Mouse (Mus musculus) megakaryocyte, embryonic 14.5 days (primary cell): ENCODE measurements at regions not wholly inside any gene's neighbourhood (a gene's known extent, or its start where the extent isn't known, plus 50 kb on each side); places are given as distances from the start of the nearest gene placed in this dataset.

Experiments used
- H3K27me3 ChIP-seq: replicated peaks from 2 replicates; pipeline ENCODE3; 2012; ENCODE audit warnings: inconsistent platforms
- H3K36me3 ChIP-seq: replicated peaks from 2 replicates; pipeline ENCODE3; 2012; ENCODE audit warnings: low read length, inconsistent platforms, mixed read lengths
- H3K4me1 ChIP-seq: 2 replicates; pipeline ENCODE4 v1.6.1; 2012; ENCODE audit warnings: inconsistent platforms
- H3K4me3 ChIP-seq: replicated peaks from 2 replicates; pipeline ENCODE3; 2012; ENCODE audit warnings: moderate library complexity, mild to moderate bottlenecking, inconsistent platforms
- H3K9me3 ChIP-seq: 2 replicates; pipeline ENCODE4 v1.6.1; 2012; ENCODE audit warnings: inconsistent platforms
- FLI1 ChIP-seq: IDR thresholded peaks from 2 replicates; pipeline ENCODE4 v1.6.1; 2012; ENCODE audit warnings: low read length, inconsistent platforms, mixed read lengths
- GATA1 ChIP-seq: IDR thresholded peaks from 3 replicates; pipeline ENCODE4 v1.6.1; 2012; ENCODE audit warnings: mixed read lengths, low read length, inconsistent platforms, borderline replicate concordance

GRCm38 (mm10) chr4:152881433-152881930 is 403.8 kb upstream of the Kcnab2 start:
- Histone ChIP-seq H3K4me1 (peaks cover 5% of the 10 kb centered on the region; the same call in 1 of the 2 replicates), H3K9me3 (peaks cover 98% of the 10 kb centered on the region), H3K36me3 (no peaks in the 10 kb centered on the region), H3K27me3 (no peaks in the 10 kb centered on the region), H3K4me3 (no peak overlapping the region)
- TF ChIP-seq GATA1, result no peak
- no peak for TF ChIP-seq FLI1

- Histone ChIP-seq H3K4me1 (peaks cover 5% of the 10 kb centered on the region; the same call in 1 of the 2 replicates), H3K4me3 (peak overlapping the region; percentile 85), H3K27me3 (no peaks in the 10 kb centered on the region), H3K36me3 (no peaks in the 10 kb centered on the region), H3K9me3 (peaks cover 98% of the 10 kb centered on the region)
- TF ChIP-seq GATA1 (peak; percentile 63; the same call in 1 of the 3 replicates), FLI1 (no peak)
Measured at GRCm38 (mm10) chr4:152880368-152880767, 402.7 kb upstream of the Kcnab2 start.

GRCm38 (mm10) chr4:152878941-152879340 is 401.3 kb upstream of the Kcnab2 start:
- Histone ChIP-seq H3K36me3 (no peaks in the 10 kb centered on the region), H3K9me3 (peaks cover 98% of the 10 kb centered on the region), H3K4me3 (no peak overlapping the region), H3K4me1 (peaks cover 5% of the 10 kb centered on the region; the same call in 1 of the 2 replicates), H3K27me3 (no peaks in the 10 kb centered on the region)
- TF ChIP-seq GATA1 (no peak), FLI1 (no peak)

GRCm38 (mm10) chr4:152878401-152878800 is 400.7 kb upstream of the Kcnab2 start:
- TF ChIP-seq GATA1, result no peak
- no peak for TF ChIP-seq FLI1
- Histone ChIP-seq H3K36me3 (no peaks in the 10 kb centered on the region), H3K9me3 (peaks cover 92% of the 10 kb centered on the region), H3K4me3 (peak overlapping the region; percentile 43), H3K27me3 (no peaks in the 10 kb centered on the region), H3K4me1 (peaks cover 5% of the 10 kb centered on the region; the same call in 1 of the 2 replicates)

- H3K36me3 ChIP-seq, result no peaks in the 10 kb centered on the region
- peaks cover 89% of the 10 kb centered on the region for H3K9me3 ChIP-seq
- TF ChIP-seq GATA1 (no peak), FLI1 (no peak)
- H3K27me3 ChIP-seq, result no peaks in the 10 kb centered on the region
- H3K4me3 ChIP-seq, result no peak overlapping the region
- H3K4me1 ChIP-seq, result no peaks in the 10 kb centered on the region
Measured at GRCm38 (mm10) chr4:152870046-152870445, 392.4 kb upstream of the Kcnab2 start.

- peak overlapping the region; percentile 5 for H3K4me3 ChIP-seq
- peaks cover 97% of the 10 kb centered on the region for H3K9me3 ChIP-seq
- TF ChIP-seq GATA1, result no peak
- TF ChIP-seq FLI1, result no peak
Measured at GRCm38 (mm10) chr4:152865894-152866293, 388.2 kb upstream of the Kcnab2 start.

DNA sequence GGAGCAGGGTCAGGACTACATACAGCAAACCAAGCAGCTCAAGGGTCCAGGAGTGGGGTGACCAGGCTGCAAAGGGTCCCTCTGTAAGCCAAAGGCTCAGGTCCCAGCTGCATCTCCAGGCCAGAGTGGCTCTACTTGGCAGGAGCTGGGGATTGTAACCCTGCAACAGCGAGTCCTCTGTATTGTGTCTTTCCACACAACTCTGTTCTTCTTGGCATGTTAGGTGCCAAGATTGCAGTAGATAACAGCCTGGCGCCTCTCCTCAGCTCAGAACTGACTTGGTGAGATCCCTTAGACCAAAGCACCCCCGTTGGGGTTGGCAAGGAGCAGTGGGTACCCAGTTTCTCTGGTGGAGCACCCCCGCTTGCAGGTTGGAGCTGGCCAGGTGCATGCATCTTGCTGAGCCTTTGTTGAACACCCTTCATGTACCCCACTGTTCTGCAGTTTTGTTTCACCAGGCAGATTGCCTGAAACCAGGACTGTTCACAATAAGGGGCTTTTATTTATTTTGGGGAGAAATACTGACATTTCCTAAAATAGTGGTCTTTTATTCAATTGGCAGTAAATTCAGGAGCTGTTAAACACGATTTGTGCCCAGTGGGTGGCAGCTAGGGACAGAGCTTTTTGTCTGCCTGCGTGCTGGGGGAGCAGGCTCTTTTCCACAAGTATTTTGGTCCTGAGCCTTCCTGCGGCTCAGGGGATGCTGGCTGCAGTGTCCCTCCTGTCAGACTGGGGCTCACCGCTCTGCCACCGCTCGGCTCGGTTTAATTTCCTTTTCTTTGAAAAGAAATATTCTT is 385.3 kb upstream of the Kcnab2 start:
- H3K4me1 ChIP-seq, result no peaks in the 10 kb centered on the region
- H3K9me3 ChIP-seq, result peaks cover 97% of the 10 kb centered on the region
- peak overlapping the region; percentile 3 for H3K4me3 ChIP-seq
- H3K27me3 ChIP-seq, result no peaks in the 10 kb centered on the region
- TF ChIP-seq FLI1 (no peak), GATA1 (no peak)
- no peaks in the 10 kb centered on the region for H3K36me3 ChIP-seq

More at GRCm38 (mm10) chr4:152865894-152866293, 388.2 kb upstream of the Kcnab2 start:
- Histone ChIP-seq H3K27me3 (no peaks in the 10 kb centered on the region), H3K36me3 (no peaks in the 10 kb centered on the region), H3K4me1 (no peaks in the 10 kb centered on the region)

DNA sequence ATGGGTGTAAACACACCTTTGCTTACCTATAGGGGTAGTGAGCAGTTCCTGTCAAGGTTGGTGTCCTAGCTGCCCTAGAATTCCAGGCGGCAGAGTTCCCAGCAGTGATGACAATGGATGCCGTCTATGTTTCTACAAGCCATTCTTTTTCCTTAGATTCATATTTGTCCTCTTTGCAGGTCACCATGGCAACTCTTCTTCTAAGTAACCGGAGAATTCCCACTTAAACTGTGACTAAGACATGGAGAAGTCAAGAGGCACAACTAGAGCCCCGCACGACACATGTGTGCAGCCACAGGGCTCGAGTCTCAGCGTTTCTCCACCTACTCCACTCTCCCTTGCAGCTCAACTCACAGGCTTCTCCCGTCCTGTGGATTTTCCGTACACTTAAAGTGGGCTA is 381.5 kb upstream of the Kcnab2 start:
- Histone ChIP-seq H3K9me3 (peaks cover 91% of the 10 kb centered on the region), H3K27me3 (no peaks in the 10 kb centered on the region), H3K36me3 (no peaks in the 10 kb centered on the region), H3K4me3 (no peak overlapping the region), H3K4me1 (no peaks in the 10 kb centered on the region)
- no peak for TF ChIP-seq FLI1

- peaks cover 77% of the 10 kb centered on the region for H3K9me3 ChIP-seq
- no peaks in the 10 kb centered on the region for H3K36me3 ChIP-seq
- H3K4me1 ChIP-seq, result no peaks in the 10 kb centered on the region
- H3K27me3 ChIP-seq, result no peaks in the 10 kb centered on the region
- H3K4me3 ChIP-seq, result no peak overlapping the region
- TF ChIP-seq FLI1 (no peak), GATA1 (no peak)
Measured at GRCm38 (mm10) chr4:152850147-152850546, 372.5 kb upstream of the Kcnab2 start.

DNA sequence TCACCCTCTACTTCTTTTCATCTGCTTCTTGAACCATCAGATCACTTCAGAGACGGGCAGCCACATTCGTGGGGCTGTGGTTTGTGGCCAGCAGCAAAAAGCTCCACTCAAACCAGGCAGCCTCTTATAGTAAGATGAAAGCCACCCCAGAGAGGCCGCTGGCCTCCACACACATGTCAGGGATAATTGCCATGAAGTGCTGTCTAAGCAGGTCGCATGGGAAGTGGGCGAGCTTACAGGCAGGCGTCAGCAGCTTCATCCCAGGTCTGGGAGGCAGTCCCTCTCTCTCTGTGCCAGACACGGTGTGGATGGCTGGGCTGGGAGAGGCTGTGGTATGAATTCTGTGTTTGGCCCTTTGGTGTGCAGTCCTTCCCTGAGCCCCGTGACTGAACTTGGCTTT is 358.4 kb upstream of the Kcnab2 start:
- Histone ChIP-seq H3K36me3 (no peaks in the 10 kb centered on the region), H3K4me3 (no peak overlapping the region), H3K27me3 (no peaks in the 10 kb centered on the region), H3K4me1 (no peaks in the 10 kb centered on the region), H3K9me3 (peaks cover 96% of the 10 kb centered on the region)
- TF ChIP-seq FLI1 (no peak), GATA1 (no peak)
